Mouse (Mus musculus) forebrain, embryonic 10.5 days (tissue): Measurements from ENCODE around the gene Aamp. TPM values are rescaled to one million over a fixed set of nuclear protein-coding genes. Genes with fewer than 3 reads are reported as not detected.

Experiments used
- DNase-seq: peaks from one replicate; pipeline ENCODE4 v3.0.0-alpha.2; 2017; ENCODE audit warnings: low spot score; ENCODE audit errors: extremely low spot score
- H3K27ac ChIP-seq: fragments of 300-500 bp; sonication (generic); 2 replicates; pipeline ENCODE4 v1.5.1; 2016; ENCODE audit warnings: mild to moderate bottlenecking
- H3K27me3 ChIP-seq: fragments of 300-500 bp; sonication (generic); 2 replicates; pipeline ENCODE4 v1.6.1; 2016; ENCODE audit warnings: mild to moderate bottlenecking; ENCODE audit not compliant: poor library complexity, severe bottlenecking
- H3K36me3 ChIP-seq: fragments of 300-500 bp; sonication (generic); replicated peaks from 2 replicates; pipeline ENCODE4 v1.6.1; 2016; ENCODE audit warnings: mild to moderate bottlenecking, moderate library complexity
- H3K4me1 ChIP-seq: fragments of 300-500 bp; sonication (generic); 2 replicates; pipeline ENCODE4 v1.6.1; 2016
- H3K4me3 ChIP-seq: fragments of 300-500 bp; sonication (generic); 2 replicates; pipeline ENCODE4 v1.5.1; 2016; ENCODE audit warnings: mild to moderate bottlenecking, moderate library complexity
- H3K9me3 ChIP-seq: fragments of 300-500 bp; sonication (generic); 2 replicates; pipeline ENCODE4 v1.6.1; 2016; ENCODE audit warnings: mild to moderate bottlenecking, moderate library complexity
- WGBS: fragments of 180-500 bp; shearing (Covaris S2); methylation state at CpG from one replicate; pipeline ENCODE4 v1.1.7; 2016; 5-methylcytosine and 5-hydroxymethylcytosine counted together
- polyA plus RNA-seq: library from polyadenylated mRNA; unstranded; fragments of >200 nt; fragmentation: Nextera tagmentation; extraction: Ambion mirVana; gene quantifications from 2 replicates; pipeline ENCODE4 v1.2.1, GENCODE M21; 2016

Aamp gene
- polyA plus RNA-seq, 1 experiment from 2014 or later, result 246 TPM

DNA sequence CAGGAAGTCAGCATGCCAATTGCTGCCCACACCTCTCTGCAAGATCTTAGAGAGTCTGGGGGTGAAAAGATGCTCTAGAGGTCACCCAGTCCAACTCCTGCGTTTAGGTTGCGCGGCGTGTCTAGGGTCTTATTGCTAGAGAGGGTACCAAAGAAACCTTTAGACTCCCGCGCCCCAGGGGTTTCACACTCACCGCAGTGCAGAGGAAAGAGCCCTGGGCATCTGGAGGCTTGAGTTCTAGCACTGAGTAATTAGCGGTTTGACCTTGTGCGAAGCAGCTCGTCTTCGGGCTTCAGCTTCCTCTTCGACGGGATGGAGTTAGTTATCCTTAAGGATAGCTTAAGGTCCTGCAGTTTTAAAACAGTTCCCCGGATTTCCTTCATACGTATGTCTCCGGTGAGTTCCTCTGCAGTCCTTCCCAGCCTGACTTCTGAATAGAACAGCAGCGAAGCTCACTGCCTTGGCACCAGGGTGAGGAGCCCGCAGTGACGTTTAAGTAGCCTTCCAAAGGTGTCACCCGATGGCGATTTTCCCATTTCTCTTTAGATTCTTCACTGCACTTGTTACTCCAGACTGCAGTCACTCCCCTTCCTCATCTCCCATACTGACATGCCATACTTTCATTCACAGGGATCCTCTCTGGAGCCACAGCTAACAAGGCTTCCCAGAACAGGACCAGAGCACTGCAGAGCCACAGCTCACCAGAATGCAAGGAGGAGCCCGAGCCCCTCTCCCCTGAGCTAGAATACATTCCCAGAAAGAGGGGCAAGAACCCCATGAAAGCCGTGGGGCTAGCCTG lies 873 bp upstream of the Aamp start:
- H3K4me1 ChIP-seq, result peaks cover 29% of the 10 kb centered on the region
- H3K4me3 ChIP-seq, result peak overlapping the region; percentile 83
- H3K27me3 ChIP-seq, result no peaks in the 10 kb centered on the region
- H3K27ac ChIP-seq, result peak overlapping the region; percentile 87
- 4% methylated on average over 23 of the region's 23 CpGs for WGBS
- H3K36me3 ChIP-seq, result peaks cover 52% of the 10 kb centered on the region
- DNase-seq, result no peak
- H3K9me3 ChIP-seq, result no peaks in the 10 kb centered on the region

DNA sequence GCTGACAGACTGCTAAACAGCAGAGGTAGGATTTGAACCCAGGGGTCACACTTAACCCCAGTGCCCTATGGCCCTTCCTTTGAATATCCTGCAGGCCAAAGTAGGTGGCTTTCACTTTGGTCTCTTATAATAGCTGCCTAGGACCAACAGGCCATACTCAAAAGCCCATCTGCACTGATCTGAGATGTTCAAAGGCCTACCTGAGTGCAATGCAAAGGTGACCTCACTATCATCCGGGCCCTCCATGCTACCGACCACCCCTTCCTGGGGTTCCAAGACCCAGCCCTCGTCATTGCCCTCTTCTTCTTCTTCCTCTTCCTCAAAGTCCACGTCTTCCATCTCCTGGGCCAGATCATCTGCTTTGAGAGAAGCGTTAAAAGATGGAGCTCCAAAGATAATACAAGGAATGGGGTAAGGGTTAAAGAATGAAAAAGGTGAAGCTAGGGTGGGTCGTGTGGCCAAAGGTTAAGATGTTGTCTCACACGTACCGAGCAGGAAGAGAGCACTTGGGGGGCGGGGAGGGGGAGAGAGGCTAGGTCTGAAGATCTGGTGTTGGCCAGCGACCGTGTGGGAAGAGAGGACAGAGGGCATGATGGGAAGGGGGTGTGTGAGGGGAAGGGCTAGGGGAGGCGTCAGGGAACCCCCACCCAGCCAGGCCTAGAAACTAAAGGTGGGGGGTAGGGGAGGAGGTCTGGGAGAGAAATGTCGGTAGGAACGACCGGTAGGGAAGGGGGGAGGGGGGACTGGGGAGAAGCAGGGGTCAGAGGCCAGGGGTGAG lies 663 bp downstream of the Aamp start:
- peak; percentile 46 for DNase-seq
- H3K4me3 ChIP-seq, result peak overlapping the region; percentile 83
- H3K36me3 ChIP-seq, result peaks cover 52% of the 10 kb centered on the region
- H3K9me3 ChIP-seq, result no peaks in the 10 kb centered on the region
- H3K27me3 ChIP-seq, result no peaks in the 10 kb centered on the region
- WGBS, result 14% methylated on average over 15 of the region's 15 CpGs
- peaks cover 31% of the 10 kb centered on the region for H3K4me1 ChIP-seq
- H3K27ac ChIP-seq, result peak overlapping the region; percentile 87

DNA sequence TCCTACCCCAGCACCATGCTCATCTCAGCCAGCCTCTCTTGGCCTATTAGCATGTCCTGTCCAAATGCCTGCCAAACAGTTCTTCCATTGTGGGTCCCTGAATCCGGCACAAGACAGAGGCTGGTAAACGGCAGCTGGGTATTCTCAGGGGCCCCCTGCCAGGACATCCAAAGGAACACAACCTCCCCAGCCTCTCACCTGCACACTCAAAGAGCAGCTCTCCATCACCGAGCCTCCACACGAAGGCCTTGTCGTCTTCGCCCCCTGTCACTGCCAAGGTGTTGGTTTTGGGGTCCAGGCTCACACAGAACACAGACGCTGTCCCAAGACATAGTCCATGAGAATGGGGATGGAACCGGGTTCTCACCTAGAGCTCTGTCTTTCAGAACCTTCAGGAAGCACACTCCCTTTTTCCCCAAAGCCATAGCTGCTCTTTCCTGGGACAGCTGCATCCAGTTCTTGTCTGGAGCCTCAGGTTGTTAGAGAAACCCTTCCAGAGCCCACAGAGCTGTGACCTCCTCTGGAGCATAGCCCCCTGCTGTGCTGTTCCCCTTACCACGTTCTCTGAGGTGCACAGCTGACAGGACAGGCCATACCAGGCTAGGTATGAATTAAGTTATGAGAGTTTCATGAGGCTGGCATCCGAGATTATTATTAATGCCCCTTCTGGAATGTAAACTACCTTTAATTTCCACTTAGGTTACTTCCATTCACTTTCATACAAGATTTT lies 1.5 kb downstream of the Aamp start:
- peak overlapping the region; percentile 5; the same call in 1 of the 2 replicates for H3K4me3 ChIP-seq
- 91% methylated on average over 10 of the region's 10 CpGs for WGBS

DNA sequence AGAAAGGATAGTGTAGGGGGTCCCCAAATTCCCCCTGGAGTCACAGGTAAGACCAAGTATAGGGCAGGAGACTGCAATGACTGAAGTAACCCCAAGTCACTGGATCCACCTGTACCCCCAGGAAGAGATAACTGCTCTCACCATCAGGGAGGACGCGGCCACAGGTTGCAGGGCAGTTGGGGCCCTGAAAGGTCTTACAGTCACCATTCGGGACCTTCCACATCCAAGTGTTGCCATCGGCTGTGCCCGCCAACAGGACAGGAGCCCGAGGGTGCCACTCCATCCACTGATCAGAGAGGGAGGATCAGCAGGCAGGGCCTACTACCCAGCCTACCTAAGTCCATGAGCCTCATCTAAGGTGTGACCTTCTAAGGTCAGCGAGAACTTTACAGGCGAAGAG lies 2.7 kb downstream of the Aamp start:
- Histone ChIP-seq H3K9me3 (no peaks in the 10 kb centered on the region), H3K27ac (no peak overlapping the region), H3K4me3 (no peak overlapping the region), H3K4me1 (peaks cover 39% of the 10 kb centered on the region), H3K36me3 (peaks cover 47% of the 10 kb centered on the region), H3K27me3 (no peaks in the 10 kb centered on the region)
- DNase-seq, result no peak
- WGBS, result 96% methylated on average over 8 of the region's 8 CpGs

More for the DNA sequence above, 1.5 kb downstream of the Aamp start:
- H3K4me1 ChIP-seq, result peaks cover 31% of the 10 kb centered on the region
- DNase-seq, result no peak
- no peaks in the 10 kb centered on the region for H3K27me3 ChIP-seq
- H3K9me3 ChIP-seq, result no peaks in the 10 kb centered on the region
- peaks cover 50% of the 10 kb centered on the region for H3K36me3 ChIP-seq
- no peak overlapping the region for H3K27ac ChIP-seq

DNA sequence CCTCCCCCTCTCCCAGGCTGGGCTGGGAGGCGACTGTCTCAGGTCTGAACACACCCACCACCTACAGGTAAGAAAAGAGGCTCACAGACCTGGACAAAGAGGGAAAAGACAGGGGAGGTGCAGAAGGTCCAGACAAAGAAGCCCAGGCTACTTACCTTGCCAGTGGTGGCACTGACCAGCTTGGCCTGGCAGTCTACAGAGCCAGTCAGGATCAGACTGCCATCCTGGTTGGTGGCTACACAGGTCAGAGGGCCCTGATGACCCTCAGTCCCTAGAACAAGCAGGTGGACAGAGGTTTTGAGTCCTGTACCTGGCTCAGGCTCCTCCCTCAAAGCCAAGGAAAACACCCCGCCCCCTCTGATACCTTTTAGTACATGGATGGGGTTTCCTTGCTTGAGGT lies 3.2 kb downstream of the Aamp start:
- WGBS, result 93% methylated on average over 2 of the region's 2 CpGs
- Histone ChIP-seq H3K9me3 (no peaks in the 10 kb centered on the region), H3K27ac (no peak overlapping the region), H3K36me3 (peaks cover 47% of the 10 kb centered on the region), H3K4me1 (peaks cover 37% of the 10 kb centered on the region), H3K27me3 (no peaks in the 10 kb centered on the region), H3K4me3 (no peak overlapping the region)
- no peak for DNase-seq

DNA sequence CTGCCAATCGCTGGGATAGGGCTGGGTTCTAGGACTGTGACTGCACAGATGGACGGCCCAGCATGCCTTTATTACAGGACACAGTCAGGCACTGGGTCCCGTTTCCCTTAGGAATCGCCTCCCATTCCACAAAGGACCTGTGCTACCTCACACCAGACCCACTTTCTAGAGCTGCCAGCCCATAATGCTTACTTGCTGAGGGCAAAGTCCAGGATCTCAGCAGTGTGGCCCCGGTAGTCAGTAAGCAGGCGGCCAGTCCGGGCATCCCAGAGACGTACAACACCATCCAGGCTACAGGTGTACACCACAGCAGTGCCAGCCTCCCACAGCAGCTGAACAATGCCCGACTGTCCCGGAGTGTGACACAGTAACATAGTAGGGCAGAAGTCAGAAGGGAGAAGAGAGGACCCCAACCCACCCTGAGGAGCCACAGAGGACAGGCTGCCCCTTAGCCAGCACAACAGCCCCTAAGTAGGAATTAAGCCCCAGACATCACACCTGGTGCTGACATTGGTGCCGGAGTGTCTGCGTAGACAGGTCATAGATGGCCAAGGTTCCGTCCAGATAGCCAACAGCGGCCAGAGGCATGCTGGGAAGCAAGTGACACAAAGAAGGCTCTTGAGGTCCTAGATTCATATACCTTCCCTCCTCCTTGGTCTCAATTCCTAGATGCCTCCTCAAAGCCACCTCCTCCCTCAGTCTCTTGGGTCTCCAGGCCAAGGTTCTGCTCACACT lies 3.8 kb downstream of the Aamp start:
- no peak overlapping the region for H3K4me3 ChIP-seq
- peaks cover 31% of the 10 kb centered on the region for H3K4me1 ChIP-seq
- DNase-seq, result no peak
- H3K36me3 ChIP-seq, result peaks cover 47% of the 10 kb centered on the region
- H3K27ac ChIP-seq, result no peak overlapping the region
- H3K27me3 ChIP-seq, result no peaks in the 10 kb centered on the region
- WGBS, result 93% methylated on average over 14 of the region's 14 CpGs
- H3K9me3 ChIP-seq, result no peaks in the 10 kb centered on the region

DNA sequence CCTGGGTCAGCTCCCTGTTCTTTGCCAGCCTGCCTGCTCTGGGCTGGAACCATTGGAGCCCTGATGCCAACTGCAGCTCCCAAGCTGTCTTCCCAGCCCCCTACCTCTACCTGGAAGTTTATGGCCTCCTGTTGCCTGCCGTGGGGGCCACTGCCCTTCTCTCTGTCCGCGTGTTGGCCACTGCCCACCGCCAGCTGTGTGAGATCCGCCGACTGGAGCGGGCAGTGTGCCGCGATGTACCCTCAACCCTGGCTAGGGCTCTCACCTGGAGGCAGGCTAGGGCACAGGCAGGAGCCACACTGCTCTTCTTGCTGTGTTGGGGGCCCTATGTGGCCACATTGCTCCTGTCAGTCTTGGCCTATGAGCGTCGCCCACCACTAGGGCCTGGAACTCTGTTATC lies 5.5 kb downstream of the Aamp start:
- DNase-seq, result no peak
- Histone ChIP-seq H3K27me3 (no peaks in the 10 kb centered on the region), H3K27ac (no peak overlapping the region), H3K4me1 (peaks cover 35% of the 10 kb centered on the region), H3K9me3 (no peaks in the 10 kb centered on the region), H3K4me3 (no peak overlapping the region), H3K36me3 (peaks cover 47% of the 10 kb centered on the region)
- WGBS, result 92% methylated on average over 11 of the region's 11 CpGs

DNA sequence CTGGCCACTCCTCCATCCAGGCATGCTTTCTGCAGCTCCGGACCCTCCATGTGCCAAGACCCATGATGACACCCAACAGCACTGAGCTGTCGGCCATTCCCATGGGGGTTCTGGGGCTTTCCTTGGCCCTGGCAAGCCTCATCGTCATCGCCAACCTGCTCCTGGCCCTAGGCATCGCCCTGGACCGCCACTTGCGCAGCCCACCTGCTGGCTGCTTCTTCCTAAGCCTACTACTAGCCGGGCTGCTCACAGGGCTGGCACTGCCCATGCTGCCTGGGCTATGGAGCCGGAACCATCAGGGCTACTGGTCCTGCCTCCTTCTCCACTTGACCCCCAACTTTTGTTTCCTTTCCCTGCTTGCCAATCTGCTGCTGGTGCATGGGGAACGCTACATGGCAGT lies 6.0 kb downstream of the Aamp start, which contains the start of gene Gpbar1:
Gpbar1 (plus strand) TSS at position 13 of the 400 bp plus-strand sequence.
- Histone ChIP-seq H3K27me3 (no peaks in the 10 kb centered on the region), H3K36me3 (peaks cover 47% of the 10 kb centered on the region), H3K27ac (no peak within 1 kb of the TSS), H3K4me1 (peaks cover 31% of the 10 kb centered on the region), H3K9me3 (no peaks in the 10 kb centered on the region), H3K4me3 (no peak within 1 kb of the TSS)
- DNase-seq, result no peak
- 94% methylated on average over 10 of the region's 10 CpGs for WGBS

DNA sequence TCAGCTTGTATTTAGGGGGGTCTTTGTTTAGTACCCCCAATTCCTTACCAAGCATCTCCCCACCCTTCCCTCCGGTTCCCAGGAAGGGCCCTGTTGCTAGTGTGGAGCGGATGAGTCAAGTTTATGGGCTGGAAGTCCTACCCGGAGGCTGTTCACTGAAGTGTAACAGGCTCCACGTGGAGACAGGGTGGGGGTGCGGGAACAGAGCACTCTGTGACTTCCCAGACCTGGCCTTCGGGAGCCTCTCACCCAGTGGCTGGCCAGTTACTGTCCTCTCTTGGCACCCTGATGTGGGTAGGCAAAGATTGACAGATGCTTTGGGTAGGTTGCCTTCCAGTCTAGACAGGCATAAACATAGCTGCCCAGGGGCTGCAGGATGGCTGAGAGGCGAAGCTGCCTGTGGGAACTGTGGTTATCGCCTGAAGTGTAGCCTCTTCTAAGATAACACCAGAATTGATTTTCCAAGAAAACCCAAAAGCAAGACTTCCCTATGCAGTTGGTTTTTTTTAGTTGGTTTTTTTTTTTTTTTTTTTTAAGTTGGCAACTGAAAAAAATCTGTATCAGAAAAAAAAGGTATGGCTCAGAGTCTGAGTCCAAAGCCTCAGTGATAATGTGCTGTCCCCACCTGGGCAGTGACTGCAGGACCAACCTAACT lies 6.5 kb downstream of the Aamp start:
- Histone ChIP-seq H3K27ac (no peak overlapping the region), H3K4me3 (no peak overlapping the region), H3K27me3 (no peaks in the 10 kb centered on the region), H3K4me1 (peaks cover 27% of the 10 kb centered on the region), H3K9me3 (no peaks in the 10 kb centered on the region), H3K36me3 (peaks cover 44% of the 10 kb centered on the region)
- 72% methylated on average over 8 of the region's 8 CpGs for WGBS
- no peak for DNase-seq

DNA sequence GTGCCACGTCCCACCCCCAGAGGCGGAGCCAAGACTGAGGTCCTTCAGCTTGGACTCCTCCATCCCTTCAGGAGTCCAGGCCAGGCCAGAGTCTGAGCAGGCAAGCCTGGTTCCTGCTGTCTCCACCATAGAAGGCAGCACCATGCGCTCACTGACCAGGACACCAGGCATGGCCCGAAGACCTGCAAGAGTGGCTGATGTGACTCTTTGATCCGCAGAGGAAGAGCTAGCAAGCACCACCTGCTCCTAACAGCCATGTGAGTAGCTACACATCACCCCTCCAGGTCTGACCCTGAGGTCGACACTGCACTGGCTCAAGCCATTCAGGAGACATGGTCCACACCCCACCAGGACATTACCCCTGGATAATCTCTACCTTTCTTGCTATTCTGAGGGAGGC lies 7.5 kb downstream of the Aamp start:
- H3K27ac ChIP-seq, result no peak overlapping the region
- H3K27me3 ChIP-seq, result no peaks in the 10 kb centered on the region
- no peak overlapping the region for H3K4me3 ChIP-seq
- DNase-seq, result no peak
- H3K9me3 ChIP-seq, result no peaks in the 10 kb centered on the region
- 70% methylated on average over 6 of the region's 6 CpGs for WGBS
- H3K4me1 ChIP-seq, result peaks cover 21% of the 10 kb centered on the region
- H3K36me3 ChIP-seq, result peaks cover 34% of the 10 kb centered on the region

DNA sequence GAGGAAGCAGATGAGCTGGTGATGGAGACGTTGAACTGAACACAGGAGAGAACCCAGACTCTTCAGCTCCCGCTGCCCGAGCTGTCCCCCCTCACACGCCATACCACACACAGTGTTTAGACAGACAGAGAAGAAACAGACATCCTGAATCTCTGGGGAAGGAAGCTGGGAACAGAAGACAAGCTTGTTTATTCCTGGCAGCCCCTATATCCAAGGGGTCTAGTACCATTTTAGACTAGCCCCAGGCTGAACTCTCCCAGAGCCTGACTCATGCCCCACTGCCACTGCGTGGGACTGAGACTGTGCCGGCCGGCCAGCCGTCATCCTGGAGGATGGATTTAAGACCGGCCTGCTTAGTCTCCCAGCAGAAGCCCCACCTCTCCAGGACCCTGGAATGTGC lies 9.5 kb downstream of the Aamp start:
- no peak for DNase-seq
- Histone ChIP-seq H3K4me3 (no peak overlapping the region), H3K27me3 (no peaks in the 10 kb centered on the region), H3K9me3 (no peaks in the 10 kb centered on the region), H3K4me1 (peaks cover 21% of the 10 kb centered on the region), H3K36me3 (peaks cover 14% of the 10 kb centered on the region), H3K27ac (no peak overlapping the region)
- WGBS, result 53% methylated on average over 9 of the region's 9 CpGs

DNA sequence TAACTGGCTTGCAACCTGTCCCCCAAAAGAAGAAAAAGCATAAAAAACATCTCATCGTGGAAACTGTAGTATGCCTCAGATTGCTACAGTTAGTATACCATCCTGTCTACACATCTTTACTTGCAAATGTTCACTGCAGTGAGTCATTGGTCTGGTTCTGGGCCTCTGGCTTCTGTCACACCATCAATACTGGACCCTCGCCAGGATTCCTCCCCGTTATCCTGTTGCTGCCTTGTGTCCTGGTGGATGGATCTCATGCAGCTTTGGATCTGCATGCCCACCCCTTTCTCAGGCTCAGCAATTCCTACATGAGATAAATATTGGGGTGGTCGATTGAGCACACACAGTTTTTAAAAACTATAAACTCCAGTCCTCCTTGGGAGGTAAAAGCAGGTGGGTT lies 12.9 kb downstream of the Aamp start:
- peaks cover 30% of the 10 kb centered on the region for H3K36me3 ChIP-seq
- 92% methylated on average over 4 of the region's 4 CpGs for WGBS
- no peaks in the 10 kb centered on the region for H3K9me3 ChIP-seq
- H3K4me1 ChIP-seq, result peaks cover 11% of the 10 kb centered on the region
- no peak overlapping the region for H3K4me3 ChIP-seq
- no peak overlapping the region for H3K27ac ChIP-seq
- H3K27me3 ChIP-seq, result no peaks in the 10 kb centered on the region
- DNase-seq, result no peak
